Mouse (Mus musculus) brain, embryonic 18.5 days (tissue): Measurements from ENCODE around the gene Tbc1d1.

Source experiments
- DNase-seq: peaks from one replicate; pipeline ENCODE4 v3.0.0-alpha.2; 2012; ENCODE audit warnings: low read depth, low spot score

Gene Tbc1d1

GRCm38 (mm10) chr5:64277646-64278191 is 121.6 kb downstream of the Tbc1d1 start:
- no peak for DNase-seq

GRCm38 (mm10) chr5:64279668-64280067 is 123.6 kb downstream of the Tbc1d1 start:
- DNase-seq, result no peak

GRCm38 (mm10) chr5:64280191-64280590 is 124.1 kb downstream of the Tbc1d1 start:
- no peak for DNase-seq

GRCm38 (mm10) chr5:64280613-64281012 is 124.5 kb downstream of the Tbc1d1 start:
- no peak for DNase-seq

- DNase-seq, result no peak
Observed at GRCm38 (mm10) chr5:64281674-64282073, 125.6 kb downstream of the Tbc1d1 start.

GRCm38 (mm10) chr5:64282594-64282993 is 126.5 kb downstream of the Tbc1d1 start:
- DNase-seq, result no peak

GRCm38 (mm10) chr5:64285289-64285688 is 129.2 kb downstream of the Tbc1d1 start:
- no peak for DNase-seq

GRCm38 (mm10) chr5:64285851-64286250 is 129.7 kb downstream of the Tbc1d1 start:
- DNase-seq, result no peak

- no peak for DNase-seq
Observed at GRCm38 (mm10) chr5:64287287-64287686, 131.2 kb downstream of the Tbc1d1 start.

GRCm38 (mm10) chr5:64288031-64288928 is 132.2 kb downstream of the Tbc1d1 start:
- no peak for DNase-seq

- DNase-seq, result peak; percentile 54
Observed at GRCm38 (mm10) chr5:64289202-64290060, 133.3 kb downstream of the Tbc1d1 start.

- no peak for DNase-seq
Observed at GRCm38 (mm10) chr5:64290061-64290345, 133.9 kb downstream of the Tbc1d1 start.

- no peak for DNase-seq
Observed at GRCm38 (mm10) chr5:64291657-64292056, 135.6 kb downstream of the Tbc1d1 start.

- no peak for DNase-seq
Observed at GRCm38 (mm10) chr5:64295621-64296020, 139.5 kb downstream of the Tbc1d1 start.

- DNase-seq, result no peak
Observed at GRCm38 (mm10) chr5:64296328-64296727, 140.2 kb downstream of the Tbc1d1 start.

GRCm38 (mm10) chr5:64297100-64297499 is 141.0 kb downstream of the Tbc1d1 start:
- DNase-seq, result no peak

GRCm38 (mm10) chr5:64298331-64299036 is 142.4 kb downstream of the Tbc1d1 start:
- DNase-seq, result no peak

- no peak for DNase-seq
Observed at GRCm38 (mm10) chr5:64299508-64300324, 143.6 kb downstream of the Tbc1d1 start.

GRCm38 (mm10) chr5:64301246-64301645 is 145.1 kb downstream of the Tbc1d1 start:
- no peak for DNase-seq

- no peak for DNase-seq
Observed at GRCm38 (mm10) chr5:64307289-64307688, 151.2 kb downstream of the Tbc1d1 start.

GRCm38 (mm10) chr5:64312295-64312694 is 156.2 kb downstream of the Tbc1d1 start:
- DNase-seq, result no peak
